Mouse (Mus musculus) testis, adult 10 weeks (tissue): ENCODE data around the gene Tfpi2. TPM values are rescaled to one million over a fixed set of nuclear protein-coding genes. Genes with fewer than 3 reads are reported as not detected.

Experiments
- polyA plus RNA-seq: library from polyadenylated mRNA; stranded (reverse); fragments of 350-450 nt; fragmentation: Illumina TruSeq; extraction: RNeasy Lipid Tissue Mini Kit (QIAGEN cat#74804); gene quantifications from one replicate; pipeline ENCODE4 v1.2.3, GENCODE M21; 2014; ENCODE audit warnings: low read depth, low replicate concordance

The Tfpi2 gene
- polyA plus RNA-seq: 0.18 TPM

GRCm38 (mm10) chr6:3988750-3989149 is at the start of gene Tfpi2:
TSS of gene Tfpi2 (minus strand) at chr6:3988919.

GRCm38 (mm10) chr6:4003890-4004306 is 15.2 kb upstream of the Tfpi2 start, which contains the start of gene Gng11:
TSS of gene Gng11 (plus strand) at chr6:4003904.

GRCm38 (mm10) chr6:3993492-3993891 is 4.8 kb upstream of the Tfpi2 start, which contains the start of gene Gngt1:
TSS of gene Gngt1 (plus strand) at chr6:3993792.

Other genes starting within 250 kb of the Tfpi2 start
- 0.06 TPM for gene Calcr, start 224.2 kb downstream of the Tfpi2 start, polyA plus RNA-seq
- gene Gngt1, start 4.9 kb upstream of the Tfpi2 start, polyA plus RNA-seq: not detected
- 4.1 TPM for gene Gng11, start 15.0 kb upstream of the Tfpi2 start, polyA plus RNA-seq
- gene Bet1, start 98.1 kb upstream of the Tfpi2 start, polyA plus RNA-seq: 63.2 TPM